In the genomic region with DNA sequence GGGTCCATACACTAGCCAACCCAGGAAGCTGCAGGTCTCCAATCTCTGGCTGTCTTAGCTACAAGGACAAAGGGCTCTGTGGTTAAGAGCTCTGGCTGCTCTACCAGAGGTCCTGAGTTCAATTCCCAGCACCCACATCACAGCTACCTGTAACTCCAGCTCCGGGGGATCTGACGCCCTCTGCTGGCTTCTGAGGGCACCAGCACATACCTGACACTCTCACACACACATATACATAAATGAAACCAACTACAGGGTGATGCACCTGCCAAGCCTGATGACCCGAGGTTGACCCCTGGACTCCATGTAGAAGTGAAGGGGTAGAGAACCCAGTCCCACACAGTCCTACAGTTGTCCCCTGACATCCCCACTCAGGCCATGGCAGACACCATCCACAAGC, we compare ENCODE assay signal across 26 mouse cellular contexts. TPM values are rescaled to one million over a fixed set of nuclear protein-coding genes. Genes with fewer than 3 reads are reported as not detected.
DNase-seq lines count a peak whose midpoint lies in the region; ATAC-seq and TF ChIP-seq lines count a peak whose summit lies in the region.
"Had no signal": no experiment of that assay in that cellular context is flagged by ENCODE, and none has a peak within 500 bp of the region (broad histone marks: within the 10 kb centered on the region; RNA-seq: fewer than 3 reads in every experiment).

No protein-coding gene starts in this region.

- peak; percentile 39; the same call in 1 of the 2 replicates for TF ChIP-seq CTCF in liver, adult 2 months (IDR thresholded peaks at IDR 0.05; ENCODE audit: low read depth, low read length)
- TF ChIP-seq CTCF in E14TG2a.4 (conservative IDR thresholded peaks at IDR 0.05; ENCODE audit: low read length) = peak; percentile 49
- peak; percentile 37 for TF ChIP-seq CTCF in ES-Bruce4 (IDR thresholded peaks at IDR 0.05; ENCODE audit: low read depth, low read length)

- H3K4me1 ChIP-seq in liver, adult 2 months (ENCODE audit: control insufficient read depth, insufficient read depth, low read length) = peaks cover 14% of the 10 kb centered on the region
- no peaks in the 10 kb centered on the region; the same call in 1 of the 2 replicates for H3K4me1 ChIP-seq in liver, embryonic 11.5 days (replicated peaks; ENCODE audit: control insufficient read depth, insufficient read depth, low read length)
- peaks cover 76% of the 10 kb centered on the region for H3K4me1 ChIP-seq in E14TG2a.4 (replicated peaks; ENCODE audit: low read depth, low read length)
- no peaks in the 10 kb centered on the region for H3K4me1 ChIP-seq in ES-Bruce4 (ENCODE audit: control insufficient read depth, insufficient read depth, low read length)
- peaks cover 14% of the 10 kb centered on the region for H3K4me1 ChIP-seq in hindbrain, embryonic 13.5 days (replicated peaks)

- no peak for TF ChIP-seq POLR2A in liver, adult 2 months (IDR thresholded peaks at IDR 0.05; ENCODE audit: extremely low read depth, insufficient read depth, low read length)
- no peak for TF ChIP-seq POLR2A in ES-Bruce4 (IDR thresholded peaks at IDR 0.05; ENCODE audit: insufficient read depth, low read length)

- H3K9me3 ChIP-seq in liver, embryonic 11.5 days (ENCODE audit: control insufficient read depth, low read length) = no peaks in the 10 kb centered on the region
- H3K9me3 ChIP-seq in E14TG2a.4 (ENCODE audit: low read length) = no peaks in the 10 kb centered on the region
- H3K9me3 ChIP-seq in ES-Bruce4 (replicated peaks; ENCODE audit: control insufficient read depth, insufficient read depth, low read length, poor library complexity, severe bottlenecking) = no peaks in the 10 kb centered on the region
- H3K9me3 ChIP-seq in hindbrain, embryonic 13.5 days = no peaks in the 10 kb centered on the region
- H3K9me3 ChIP-seq: forebrain, embryonic 10.5 days; forebrain, embryonic 13.5 days; heart, embryonic 10.5 days; hindbrain, embryonic 10.5 days; hindbrain, embryonic 15.5 days had no signal

- H3K79me2 ChIP-seq in liver, adult 2 months (ENCODE audit: control insufficient read depth, insufficient read depth, low read length) = peaks cover 3% of the 10 kb centered on the region; the same call in 1 of the 2 replicates

- TF ChIP-seq EP300 in ES-Bruce4 (IDR thresholded peaks at IDR 0.05; ENCODE audit: insufficient read depth, low read depth, low read length) = no peak

- peaks cover 3% of the 10 kb centered on the region; the same call in 1 of the 2 replicates for H3K36me3 ChIP-seq in liver, adult 2 months (ENCODE audit: control insufficient read depth, insufficient read depth, low read length)
- H3K36me3 ChIP-seq in liver, embryonic 11.5 days (ENCODE audit: control insufficient read depth, insufficient read depth, low read length) = peaks cover 20% of the 10 kb centered on the region; the same call in 1 of the 2 replicates
- peaks cover 50% of the 10 kb centered on the region for H3K36me3 ChIP-seq in E14TG2a.4 (ENCODE audit: insufficient read depth, low read length)
- H3K36me3 ChIP-seq in ES-Bruce4 (ENCODE audit: control insufficient read depth, insufficient read depth, low read length, poor library complexity, severe bottlenecking) = peaks cover 7% of the 10 kb centered on the region; the same call in 1 of the 2 replicates
- H3K36me3 ChIP-seq in hindbrain, embryonic 13.5 days = peaks cover 38% of the 10 kb centered on the region
- H3K36me3 ChIP-seq: hindbrain, embryonic 15.5 days had no signal

- H3K9ac ChIP-seq in liver, adult 2 months (ENCODE audit: low read depth, low read length) = no peak overlapping the region
- no peak overlapping the region for H3K9ac ChIP-seq in liver, embryonic 11.5 days (ENCODE audit: low read depth, low read length)
- H3K9ac ChIP-seq in ES-Bruce4 (ENCODE audit: low read depth, poor library complexity, severe bottlenecking) = no peak overlapping the region
- no peak overlapping the region for H3K9ac ChIP-seq in hindbrain, embryonic 13.5 days
- H3K9ac ChIP-seq: forebrain, embryonic 13.5 days; hindbrain, embryonic 15.5 days had no signal

- no peak overlapping the region for H3K4me3 ChIP-seq in liver, adult 2 months (ENCODE audit: insufficient read depth, low read depth, low read length)
- no peak overlapping the region for H3K4me3 ChIP-seq in liver, embryonic 11.5 days (ENCODE audit: low read depth, low read length)
- H3K4me3 ChIP-seq in E14TG2a.4 (replicated peaks; ENCODE audit: low read length) (no peak overlapping the region), ES-Bruce4 (ENCODE audit: low read depth, low read length) (no peak overlapping the region)
- no peak overlapping the region for H3K4me3 ChIP-seq in hindbrain, embryonic 13.5 days
- H3K4me3 ChIP-seq: forebrain, embryonic 10.5 days; forebrain, embryonic 13.5 days; heart, adult 2 months; heart, embryonic 10.5 days; hindbrain, embryonic 10.5 days; hindbrain, embryonic 15.5 days had no signal

- H3K27me3 ChIP-seq in liver, adult 2 months (ENCODE audit: control insufficient read depth, insufficient read depth, low read length) = no peaks in the 10 kb centered on the region
- H3K27me3 ChIP-seq in liver, embryonic 11.5 days (replicated peaks; ENCODE audit: control insufficient read depth, insufficient read depth, low read length) = no peaks in the 10 kb centered on the region
- H3K27me3 ChIP-seq in E14TG2a.4 (ENCODE audit: insufficient read depth, low read length) (no peaks in the 10 kb centered on the region), ES-Bruce4 (ENCODE audit: control insufficient read depth, insufficient read depth, low read length, poor library complexity, severe bottlenecking) (no peaks in the 10 kb centered on the region)
- H3K27me3 ChIP-seq in hindbrain, embryonic 13.5 days = no peaks in the 10 kb centered on the region
- H3K27me3 ChIP-seq: forebrain, embryonic 13.5 days; hindbrain, embryonic 15.5 days had no signal

- no peak for ATAC-seq in liver, embryonic 11.5 days (replicated peaks; ENCODE audit: low FRiP score)
- ATAC-seq in hindbrain, embryonic 13.5 days (ENCODE audit: low FRiP score) = no peak
- ATAC-seq: activated CD4-positive, CD25-positive, alpha-beta regulatory T cell, adult 4 months; CD4-positive, CD25-positive, alpha-beta regulatory T cell, adult 4 months; forebrain, embryonic 13.5 days; forebrain, embryonic 16.5 days had no signal

- whole genome bisulfite sequencing in liver, adult 2 months = 95% methylated on average over 3 of the region's 3 CpGs
- 72% methylated on average over 3 of the region's 3 CpGs for WGBS in liver, embryonic 11.5 days
- 90% methylated on average over 3 of the region's 3 CpGs for WGBS in hindbrain, embryonic 13.5 days

- H3K27ac ChIP-seq in liver, adult 2 months (replicated peaks; ENCODE audit: insufficient read depth, low read depth, low read length) = no peak overlapping the region
- no peak overlapping the region for H3K27ac ChIP-seq in liver, embryonic 11.5 days (ENCODE audit: low read depth, low read length)
- no peak overlapping the region for H3K27ac ChIP-seq in ES-Bruce4 (ENCODE audit: insufficient read depth, low read length)
- no peak overlapping the region for H3K27ac ChIP-seq in hindbrain, embryonic 13.5 days
- H3K27ac ChIP-seq: forebrain, embryonic 10.5 days; forebrain, embryonic 13.5 days; heart, adult 2 months; heart, embryonic 10.5 days; hindbrain, embryonic 10.5 days; hindbrain, embryonic 15.5 days had no signal

- no peak for DNase-seq in liver, adult 2 months (ENCODE audit: extremely low read depth, low read depth, low spot score)
- no peak for DNase-seq in liver, embryonic 11.5 days (ENCODE audit: low spot score)
- DNase-seq in R1 (ENCODE audit: low read depth, low spot score) = peak; percentile 76
- no peak for DNase-seq in layer of hippocampus, adult 9-10 months (ENCODE audit: low spot score)
- DNase-seq: adrenal gland, adult 8-10 months; adrenal gland, postnatal 25 days; cerebellum, adult 18-20 months; cerebellum, adult 9-10 months; cerebellum, postnatal 14 days; gastrocnemius, postnatal 10 days; gastrocnemius, postnatal 36 days; kidney, adult 18-20 months had no signal

- no peak overlapping the region for H3K4me2 ChIP-seq in liver, embryonic 11.5 days
- H3K4me2 ChIP-seq in hindbrain, embryonic 13.5 days = no peak overlapping the region
- H3K4me2 ChIP-seq: forebrain, embryonic 13.5 days; hindbrain, embryonic 15.5 days had no signal

RNA-seq across cellular contexts. Expression of gene Acads, which starts 2.7 kb away (rescaled TPM):
- total RNA-seq in liver, adult 2 months (2014; rRNA removed) = 140 and 143 TPM in 2 replicates
- polyA plus RNA-seq in liver, adult 2 months (2012; rRNA removed) = 255 and 293 TPM in 2 replicates
- polyA plus RNA-seq in liver, embryonic 11.5 days (2014; fragmentation: Nextera tagmentation; extraction: Ambion mirVana) = 35.5 and 37.4 TPM in 2 replicates
- 44.8 and 52.1 TPM in 2 replicates for polyA plus RNA-seq in ES-Bruce4 (2011; ENCODE audit: insufficient read depth, insufficient read length, low read depth, missing spikeins)
- 24.4 and 25.2 TPM in 2 replicates for polyA plus RNA-seq in hindbrain, embryonic 13.5 days (2015; fragmentation: Nextera tagmentation; extraction: Ambion mirVana)

RNA-seq across cellular contexts. Expression of gene Gm10401, which starts 18.3 kb away (rescaled TPM):
- total RNA-seq in liver, adult 2 months (2014; rRNA removed) = not detected in 2 replicates
- polyA plus RNA-seq in liver, adult 2 months (2012; rRNA removed) = 0.17 TPM in 1 of 2 replicates, not detected in the other
- polyA plus RNA-seq in liver, embryonic 11.5 days (2014; fragmentation: Nextera tagmentation; extraction: Ambion mirVana) = 19.5 and 25.1 TPM in 2 replicates
- polyA plus RNA-seq in ES-Bruce4 (2011; ENCODE audit: insufficient read depth, insufficient read length, low read depth, missing spikeins) = not detected in 2 replicates
- 42.7 and 44.4 TPM in 2 replicates for polyA plus RNA-seq in hindbrain, embryonic 13.5 days (2015; fragmentation: Nextera tagmentation; extraction: Ambion mirVana)
- total RNA-seq: adrenal gland, adult 8-10 months; adrenal gland, postnatal 25 days; gastrocnemius, adult 18-20 months; gastrocnemius, postnatal 10 days; gastrocnemius, postnatal 36 days; heart, adult 2 months; heart, postnatal 25 days had no signal
- polyA plus RNA-seq: heart, adult 2 months had no signal

RNA-seq across cellular contexts. Expression of gene Unc119b, which starts 18.3 kb away (rescaled TPM):
- 12.5 and 17.3 TPM in 2 replicates for total RNA-seq in liver, adult 2 months (2014; rRNA removed)
- 29.4 and 32.0 TPM in 2 replicates for polyA plus RNA-seq in liver, adult 2 months (2012; rRNA removed)
- polyA plus RNA-seq in liver, embryonic 11.5 days (2014; fragmentation: Nextera tagmentation; extraction: Ambion mirVana) = 26.8 and 27.3 TPM in 2 replicates
- polyA plus RNA-seq in ES-Bruce4 (2011; ENCODE audit: insufficient read depth, insufficient read length, low read depth, missing spikeins) = 35.5 and 36.9 TPM in 2 replicates
- polyA plus RNA-seq in hindbrain, embryonic 13.5 days (2015; fragmentation: Nextera tagmentation; extraction: Ambion mirVana) = 36.7 and 38.0 TPM in 2 replicates

RNA-seq across cellular contexts. Expression of gene Mlec, which starts 41.6 kb away (rescaled TPM):
- total RNA-seq in liver, adult 2 months (2014; rRNA removed) = 33.7 and 44.7 TPM in 2 replicates
- polyA plus RNA-seq in liver, adult 2 months (2012; rRNA removed) = 40.8 and 41.8 TPM in 2 replicates
- 56.2 and 59.5 TPM in 2 replicates for polyA plus RNA-seq in liver, embryonic 11.5 days (2014; fragmentation: Nextera tagmentation; extraction: Ambion mirVana)
- 137 and 139 TPM in 2 replicates for polyA plus RNA-seq in ES-Bruce4 (2011; ENCODE audit: insufficient read depth, insufficient read length, low read depth, missing spikeins)
- 22.3 and 27.2 TPM in 2 replicates for polyA plus RNA-seq in hindbrain, embryonic 13.5 days (2015; fragmentation: Nextera tagmentation; extraction: Ambion mirVana)

Comparison
In these comparisons a context has a peak if more than half of its experiments do, and no peak if none do; other contexts are left out.
1. RNA of gene Gm10401, which starts 18.3 kb away (polyA plus RNA-seq): 42.7 to 44.4 TPM in hindbrain, embryonic 13.5 days and 19.5 to 25.1 TPM in liver, embryonic 11.5 days; 0.17 TPM in liver, adult 2 months and not detected in ES-Bruce4; every median in the first group is over 10 times any median in the second.
2. Peak in every context shown above with its lines, with median percentiles within 50 percentile points of each other: CTCF ChIP-seq.